In genomic region chr10:59924305-59924704, GRCm38 (mm10) we compare ENCODE assay signal across 15 mouse cellular contexts. TPM values are rescaled to one million over a fixed set of nuclear protein-coding genes. Genes with fewer than 3 reads are reported as not detected.
DNase-seq lines count a peak whose midpoint lies in the region; ATAC-seq lines count a peak whose summit lies in the region.
"Had no signal": no experiment of that assay in that cellular context is flagged by ENCODE, and none has a peak within 500 bp of the region (broad histone marks: within the 10 kb centered on the region; RNA-seq: fewer than 3 reads in every experiment).

No protein-coding gene starts in this region.

- no peak for ATAC-seq in kidney, embryonic 16.5 days (ENCODE audit: low FRiP score, low TSS enrichment)
- ATAC-seq in kidney, embryonic 14.5 days (ENCODE audit: low FRiP score, low TSS enrichment) = no peak
- peak; percentile 48 for ATAC-seq in common myeloid progenitor, adult 5-6 weeks (replicated peaks; ENCODE audit: low read depth, poor library complexity, severe bottlenecking)
- ATAC-seq: hindbrain, postnatal 0 days; midbrain, embryonic 15.5 days had no signal

- no peaks in the 10 kb centered on the region for H3K9me3 ChIP-seq in kidney, embryonic 16.5 days (ENCODE audit: low read length)
- no peaks in the 10 kb centered on the region for H3K9me3 ChIP-seq in kidney, embryonic 14.5 days (ENCODE audit: control insufficient read depth, low read length)
- H3K9me3 ChIP-seq: midbrain, embryonic 15.5 days had no signal

- H3K27me3 ChIP-seq in kidney, embryonic 16.5 days (ENCODE audit: insufficient read depth, low read length) = no peaks in the 10 kb centered on the region
- H3K27me3 ChIP-seq in kidney, embryonic 14.5 days (ENCODE audit: control insufficient read depth, insufficient read depth, low read length) = no peaks in the 10 kb centered on the region
- H3K27me3 ChIP-seq: midbrain, embryonic 15.5 days had no signal

- H3K36me3 ChIP-seq in kidney, embryonic 16.5 days (ENCODE audit: insufficient read depth, low read length) = no peaks in the 10 kb centered on the region
- H3K36me3 ChIP-seq in kidney, embryonic 14.5 days (ENCODE audit: control insufficient read depth, insufficient read depth, low read length) = no peaks in the 10 kb centered on the region
- H3K36me3 ChIP-seq: midbrain, embryonic 15.5 days had no signal

- 0 out of 2 replicates have a peak overlapping the region, but pooled peaks have one; percentile 41 for H3K9ac ChIP-seq in kidney, embryonic 16.5 days (replicated peaks; ENCODE audit: low read length)
- H3K9ac ChIP-seq in kidney, embryonic 14.5 days (ENCODE audit: low read depth, low read length) = no peak overlapping the region
- H3K9ac ChIP-seq: liver, embryonic 14.5 days; midbrain, embryonic 15.5 days had no signal

- H3K27ac ChIP-seq in kidney, embryonic 16.5 days (ENCODE audit: low read length) = no peak overlapping the region
- H3K27ac ChIP-seq in kidney, embryonic 14.5 days (ENCODE audit: low read depth, low read length) = no peak overlapping the region
- H3K27ac ChIP-seq: hindbrain, postnatal 0 days; liver, embryonic 14.5 days; midbrain, embryonic 15.5 days had no signal

- H3K4me3 ChIP-seq in kidney, embryonic 16.5 days (ENCODE audit: low read length) = no peak overlapping the region
- H3K4me3 ChIP-seq in kidney, embryonic 14.5 days (ENCODE audit: low read length) = no peak overlapping the region
- H3K4me3 ChIP-seq: erythroblast, embryonic 14.5 days; midbrain, embryonic 15.5 days had no signal

- no peak overlapping the region for H3K4me2 ChIP-seq in kidney, embryonic 16.5 days (replicated peaks; ENCODE audit: low read depth, low read length)
- H3K4me2 ChIP-seq in kidney, embryonic 14.5 days (replicated peaks; ENCODE audit: low read depth, low read length) = no peak overlapping the region
- H3K4me2 ChIP-seq: midbrain, embryonic 15.5 days had no signal

- DNase-seq in cerebellum, adult 9-11 months = peak; percentile 40
- DNase-seq in cerebellum, adult 9-10 months = no peak
- peak; percentile 83 for DNase-seq in 416B (ENCODE audit: low read depth)
- DNase-seq in urinary bladder, postnatal 36 days (ENCODE audit: low spot score in 2 of 2) = no peak
- DNase-seq in neural tube, embryonic 10.5 days (ENCODE audit: extremely low spot score, low spot score) = no peak
- DNase-seq: B cell, adult 2 months; cerebellum, adult 11 months; gastrocnemius, postnatal 10 days had no signal

- peaks cover 31% of the 10 kb centered on the region for H3K4me1 ChIP-seq in kidney, embryonic 16.5 days (ENCODE audit: insufficient read depth, low read length)
- H3K4me1 ChIP-seq in kidney, embryonic 14.5 days (ENCODE audit: control insufficient read depth, insufficient read depth, low read length) = peaks cover 11% of the 10 kb centered on the region; the same call in 1 of the 2 replicates

- WGBS in kidney, embryonic 16.5 days = 30% methylated on average over 3 of the region's 3 CpGs
- WGBS in kidney, embryonic 14.5 days = 37% methylated on average over 3 of the region's 3 CpGs

RNA-seq across cellular contexts. Expression of gene Ddit4, which starts 27.3 kb away (rescaled TPM):
- 30.6 and 31.9 TPM in 2 replicates for polyA plus RNA-seq in kidney, embryonic 16.5 days (2015; fragmentation: Nextera tagmentation; extraction: Ambion mirVana)
- polyA plus RNA-seq in kidney, embryonic 14.5 days (2014; fragmentation: Nextera tagmentation; extraction: Ambion mirVana) = 1.8 and 2.9 TPM in 2 replicates
- total RNA-seq in common myeloid progenitor, adult 5-6 weeks (2017) = 1.4 and 4.2 TPM in 2 replicates

RNA-seq across cellular contexts. Expression of gene Dnajb12, which starts 44.9 kb away (rescaled TPM):
- 30.1 and 32.9 TPM in 2 replicates for polyA plus RNA-seq in kidney, embryonic 16.5 days (2015; fragmentation: Nextera tagmentation; extraction: Ambion mirVana)
- 24.6 and 36.0 TPM in 2 replicates for polyA plus RNA-seq in kidney, embryonic 14.5 days (2014; fragmentation: Nextera tagmentation; extraction: Ambion mirVana)
- total RNA-seq in common myeloid progenitor, adult 5-6 weeks (2017) = 22.7 and 23.9 TPM in 2 replicates

Comparison
In these comparisons a context has a peak if more than half of its experiments do, and no peak if none do; other contexts are left out.
1. DNase-seq: peak in cerebellum, adult 9-11 months (single experiment) and 416B (single experiment); none in cerebellum, adult 9-10 months (single experiment), urinary bladder, postnatal 36 days (0 of 2) and neural tube, embryonic 10.5 days (single experiment).